Mouse (Mus musculus): ENCODE measurements at regions not wholly inside any gene's neighbourhood (a gene's known extent, or its start where the extent isn't known, plus 50 kb on each side); places are given as distances from the start of the nearest gene placed in this dataset.
"Not testable (repeated sequence)": the region's sequence is repeated elsewhere in the genome, so short reads cannot be mapped to it uniquely, and the experiment has no call there.

- intact Hi-C loops (cut with DNase I): no loop called here
These were observed 670.1 kb upstream of the Map3k7 start for GRCm38 (mm10) chr4:31293752-31294151.

GRCm38 (mm10) chr4:31297848-31298247 is 666.0 kb upstream of the Map3k7 start:
- no peak for DNase-seq
- intact Hi-C loops (cut with DNase I): no loop called here
- H3K27ac ChIP-seq: no peak overlapping the region
- no peak overlapping the region for H3K4me3 ChIP-seq
- TF ChIP-seq CTCF (IDR thresholded peaks at IDR 0.05): no peak

More at GRCm38 (mm10) chr4:31293752-31294151, 670.1 kb upstream of the Map3k7 start:
- no peak for DNase-seq
- Histone ChIP-seq H3K4me3 (no peak overlapping the region), H3K27ac (no peak overlapping the region)
- TF ChIP-seq CTCF (IDR thresholded peaks at IDR 0.05): no peak

DNA sequence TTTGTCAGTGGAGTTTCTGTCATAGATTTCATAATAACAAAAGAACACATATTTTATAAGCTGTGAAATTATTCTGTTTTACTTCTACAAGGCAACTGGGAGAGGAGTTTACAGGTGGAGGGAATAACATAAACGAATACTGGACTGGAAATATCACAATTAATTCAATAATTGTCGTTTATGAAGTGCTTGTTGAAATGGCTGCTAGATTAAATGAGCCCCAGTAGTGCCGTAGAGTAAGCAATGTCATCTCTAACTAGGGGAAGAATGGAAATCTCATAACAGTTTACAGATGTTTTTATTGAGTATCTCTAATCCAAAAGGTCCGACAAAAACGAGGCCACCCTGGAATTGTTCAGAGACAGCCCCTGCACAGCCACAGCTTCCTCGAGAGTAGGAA is 644.6 kb upstream of the Map3k7 start:
- intact Hi-C loops (cut with DNase I): no loop called here
- DNase-seq: no peak
- Histone ChIP-seq H3K27ac (no peak overlapping the region), H3K4me3 (no peak overlapping the region)
- no peak for TF ChIP-seq CTCF (IDR thresholded peaks at IDR 0.05)

GRCm38 (mm10) chr4:31320734-31321507 is 643.0 kb upstream of the Map3k7 start:
- Histone ChIP-seq H3K27ac (no peak overlapping the region), H3K4me3 (no peak overlapping the region)
- intact Hi-C loops (cut with DNase I): no loop called here
- no peak for DNase-seq
- no peak for TF ChIP-seq CTCF (IDR thresholded peaks at IDR 0.05)

DNA sequence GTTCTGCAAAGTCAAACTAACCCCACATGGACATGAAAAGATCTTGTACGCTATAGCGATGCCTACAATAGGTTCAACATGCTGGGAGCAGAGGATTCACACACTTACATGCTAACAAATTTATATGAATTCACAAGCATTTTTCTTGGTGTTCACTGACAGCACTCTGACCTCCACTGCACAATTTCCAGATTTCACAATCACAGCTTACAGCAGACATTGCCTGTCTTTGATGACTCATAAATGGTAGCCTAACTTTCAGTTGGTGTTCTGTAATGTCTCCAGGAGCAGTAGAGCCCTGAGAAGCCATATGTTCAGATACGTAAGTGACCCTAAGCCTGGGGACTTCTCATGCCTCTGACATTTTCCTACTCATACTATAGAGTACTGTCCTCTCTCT is 640.1 kb upstream of the Map3k7 start:
- intact Hi-C loops (cut with DNase I): no loop called here

GRCm38 (mm10) chr4:31328798-31329197 is 635.1 kb upstream of the Map3k7 start:
- Histone ChIP-seq H3K27ac (no peak overlapping the region), H3K4me3 (no peak overlapping the region)
- TF ChIP-seq CTCF (IDR thresholded peaks at IDR 0.05): no peak
- intact Hi-C loops (cut with DNase I): no loop called here
- no peak for DNase-seq

More for the DNA sequence above, 640.1 kb upstream of the Map3k7 start:
- H3K4me3 ChIP-seq: no peak overlapping the region
- no peak for DNase-seq
- TF ChIP-seq CTCF (IDR thresholded peaks at IDR 0.05): no peak
- H3K27ac ChIP-seq: no peak overlapping the region

DNA sequence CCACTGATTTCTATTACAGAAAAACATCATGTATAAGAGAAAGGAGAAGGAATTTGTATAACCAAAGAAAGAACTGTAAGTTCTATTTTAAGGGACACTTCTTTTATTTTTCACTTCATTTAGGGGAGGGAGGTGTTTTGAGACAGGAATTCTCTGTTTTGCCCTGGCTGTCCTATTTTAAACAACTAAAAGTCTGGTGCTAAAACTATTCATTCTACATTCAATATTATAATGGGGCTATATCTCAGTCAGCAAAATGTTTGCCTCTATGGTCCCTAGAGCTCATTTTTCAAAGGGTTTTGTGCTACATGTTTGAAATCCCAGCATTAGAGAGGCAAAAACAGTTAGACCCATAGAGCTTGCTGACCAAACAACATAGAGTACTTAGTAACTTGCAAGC is 632.8 kb upstream of the Map3k7 start:
- DNase-seq: no peak
- Histone ChIP-seq H3K4me3 (no peak overlapping the region), H3K27ac (no peak overlapping the region)
- intact Hi-C loops (cut with DNase I): no loop called here
- no peak for TF ChIP-seq CTCF (IDR thresholded peaks at IDR 0.05)

DNA sequence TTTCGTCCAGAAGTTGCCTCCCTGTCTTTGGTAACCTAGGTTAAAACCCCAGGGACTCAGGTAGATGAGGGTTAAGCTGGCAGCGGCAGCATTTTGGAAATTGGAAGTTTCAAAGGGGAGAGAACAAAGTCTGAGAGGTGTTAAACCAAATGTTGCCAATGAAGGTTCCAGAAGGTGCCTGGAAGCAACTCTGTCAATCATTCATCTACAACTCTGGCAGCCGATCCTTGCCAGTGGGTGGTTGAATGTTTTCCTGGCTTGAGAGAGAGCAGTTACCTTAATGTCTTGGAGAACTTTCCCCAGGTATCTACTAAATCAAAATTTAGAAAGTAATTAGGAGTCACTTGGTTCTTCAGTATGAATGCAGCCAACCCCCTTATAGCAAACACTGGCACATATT is 628.2 kb upstream of the Map3k7 start:
- no peak for TF ChIP-seq CTCF (IDR thresholded peaks at IDR 0.05)
- H3K27ac ChIP-seq: no peak overlapping the region
- DNase-seq: no peak
- no peak overlapping the region for H3K4me3 ChIP-seq
- intact Hi-C loops (cut with DNase I): no loop called here

DNA sequence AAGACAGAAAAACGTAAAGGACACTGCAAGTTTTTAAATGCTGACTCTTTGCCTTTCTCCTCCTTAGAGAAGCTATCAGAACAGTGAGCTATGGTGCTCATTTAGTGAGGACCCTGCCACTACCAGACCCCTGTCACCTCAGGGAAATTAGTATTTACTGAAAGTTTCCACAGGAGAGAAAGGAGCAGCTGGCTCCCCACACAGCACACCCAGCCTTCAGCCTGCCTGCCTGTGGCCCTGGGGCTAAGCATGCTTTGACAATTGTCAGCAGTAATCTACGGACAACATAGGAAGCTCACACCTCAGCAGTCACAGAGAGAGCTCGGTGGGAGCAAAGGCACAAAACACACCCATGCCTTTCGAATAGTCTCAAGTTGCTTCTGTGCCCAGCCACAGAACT is 625.9 kb upstream of the Map3k7 start:
- intact Hi-C loops (cut with DNase I): no loop called here
- no peak overlapping the region for H3K4me3 ChIP-seq
- no peak overlapping the region for H3K27ac ChIP-seq
- TF ChIP-seq CTCF (IDR thresholded peaks at IDR 0.05): no peak
- DNase-seq: no peak

- intact Hi-C loops (cut with DNase I): no loop called here
- Histone ChIP-seq H3K4me3 (no peak overlapping the region), H3K27ac (no peak overlapping the region)
- no peak for TF ChIP-seq CTCF (IDR thresholded peaks at IDR 0.05)
- DNase-seq: no peak
These were observed 620.3 kb upstream of the Map3k7 start for GRCm38 (mm10) chr4:31343312-31344248.

DNA sequence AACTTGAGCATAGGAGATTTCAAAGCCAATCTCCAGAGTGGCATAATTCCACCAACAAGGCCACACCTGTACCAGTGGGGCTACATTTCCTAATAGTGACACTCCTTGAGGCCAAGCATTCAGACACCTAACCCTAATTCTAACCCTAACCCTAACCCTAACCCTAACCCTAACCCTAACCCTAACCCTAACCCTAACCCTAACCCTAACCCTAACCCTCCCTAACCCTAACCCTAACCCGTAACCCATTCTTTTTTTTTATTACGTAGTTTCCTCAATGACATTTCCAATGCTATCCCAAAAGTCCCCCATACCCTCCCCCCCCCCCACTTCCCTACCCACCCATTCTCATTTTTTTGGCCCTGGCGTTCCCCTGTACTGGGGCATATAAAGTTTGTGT is 609.9 kb upstream of the Map3k7 start:
- H3K27ac ChIP-seq; DNase-seq; intact Hi-C loops (cut with DNase I); H3K4me3 ChIP-seq: not testable (repeated sequence)

- no peak for DNase-seq
- intact Hi-C loops (cut with DNase I): no loop called here
- TF ChIP-seq CTCF (IDR thresholded peaks at IDR 0.05): no peak
- H3K4me3 ChIP-seq: no peak overlapping the region
- no peak overlapping the region for H3K27ac ChIP-seq
These were observed 608.9 kb upstream of the Map3k7 start for GRCm38 (mm10) chr4:31354953-31355352.

GRCm38 (mm10) chr4:31366172-31366571 is 597.7 kb upstream of the Map3k7 start:
- no peak for TF ChIP-seq CTCF (IDR thresholded peaks at IDR 0.05)
- no peak for DNase-seq
- H3K4me3 ChIP-seq: no peak overlapping the region
- H3K27ac ChIP-seq: no peak overlapping the region
- intact Hi-C loops (cut with DNase I): no loop called here

Data from gastrocnemius, adult 2 months (tissue).